Mouse (Mus musculus) forebrain, embryonic 12.5 days (tissue): Measurements from ENCODE around the gene Pfkm. TPM values are rescaled to one million over a fixed set of nuclear protein-coding genes. Genes with fewer than 3 reads are reported as not detected.

Source experiments
- polyA plus RNA-seq: library from polyadenylated mRNA; unstranded; fragments of >200 nt; fragmentation: Nextera tagmentation; extraction: Ambion mirVana; gene quantifications from 2 replicates; pipeline ENCODE4 v1.2.1, GENCODE M21; 2016

Pfkm gene
- polyA plus RNA-seq, 1 experiment from 2014 or later: 52.5 TPM

Other genes starting within 250 kb of the Pfkm start
- gene Hdac7, start 248.1 kb upstream of the Pfkm start, polyA plus RNA-seq: 23.7 and 24.1 TPM in 2 replicates
- 0.59 TPM in 1 of 2 replicates, not detected in the other for gene Vdr, start 182.0 kb upstream of the Pfkm start, polyA plus RNA-seq
- 41.5 and 44.9 TPM in 2 replicates for gene Tmem106c, start 128.4 kb upstream of the Pfkm start, polyA plus RNA-seq
- 112 and 122 TPM in 2 replicates for gene Col2a1, start 87.9 kb upstream of the Pfkm start, polyA plus RNA-seq
- gene Senp1, start 1.2 kb downstream of the Pfkm start, polyA plus RNA-seq: 39.6 and 44.3 TPM in 2 replicates
- gene Asb8, start 73.0 kb downstream of the Pfkm start, polyA plus RNA-seq: 38.4 and 44.8 TPM in 2 replicates
- 15.9 and 19.6 TPM in 2 replicates for gene Ccdc184, start 74.6 kb downstream of the Pfkm start, polyA plus RNA-seq
- gene Olfr288, start 103.0 kb downstream of the Pfkm start, polyA plus RNA-seq: not detected in 2 replicates
- gene Gm44579, start 128.4 kb downstream of the Pfkm start, polyA plus RNA-seq: not detected in 2 replicates
- not detected in 2 replicates for gene Olfr287, start 128.5 kb downstream of the Pfkm start, polyA plus RNA-seq
- gene Olfr286, start 141.9 kb downstream of the Pfkm start, polyA plus RNA-seq: not detected in 2 replicates
- gene H1fnt, start 164.7 kb downstream of the Pfkm start, polyA plus RNA-seq: not detected in 2 replicates
- 2.4 and 2.8 TPM in 2 replicates for gene Zfp641, start 203.6 kb downstream of the Pfkm start, polyA plus RNA-seq
- gene Olfr285, start 224.8 kb downstream of the Pfkm start, polyA plus RNA-seq: not detected in 2 replicates
- not detected in 2 replicates for gene Olfr284, start 248.4 kb downstream of the Pfkm start, polyA plus RNA-seq